9 mouse cellular contexts compared by ENCODE assay signal in the genomic region with DNA sequence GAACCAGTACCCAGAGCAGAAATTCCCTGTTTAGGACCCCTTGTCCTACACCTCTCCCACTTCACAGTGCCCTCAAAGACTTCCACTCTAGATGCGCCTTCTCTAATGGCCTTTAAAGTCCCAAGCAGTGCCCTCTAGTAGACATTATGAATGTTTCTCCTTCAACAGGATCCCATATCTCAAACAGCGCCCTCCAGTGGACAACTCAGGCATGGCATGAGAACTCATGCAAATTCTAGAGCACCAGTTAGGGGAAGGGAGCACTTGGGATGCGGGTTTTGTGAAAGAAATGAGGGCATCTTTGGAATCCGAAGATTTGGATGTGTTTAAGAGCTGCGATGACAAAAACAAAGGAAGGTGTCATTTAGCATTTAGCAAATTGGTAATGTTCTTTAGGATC. TPM values are rescaled to one million over a fixed set of nuclear protein-coding genes. Genes with fewer than 3 reads are reported as not detected.
A peak's percentile ranks its signal among the peaks of the same experiment; 100 is the strongest.
DNase-seq lines count a peak whose midpoint lies in the region; ATAC-seq lines count a peak whose summit lies in the region.
"Had no signal": no experiment of that assay in that cellular context is flagged by ENCODE, and none has a peak within 500 bp of the region (broad histone marks: within the 10 kb centered on the region; RNA-seq: fewer than 3 reads in every experiment).

No protein-coding gene starts in this region.

- no peak overlapping the region for H3K4me3 ChIP-seq in midbrain, embryonic 14.5 days (replicated peaks; ENCODE audit: low read depth, low read length)
- no peak overlapping the region for H3K4me3 ChIP-seq in midbrain, embryonic 16.5 days (ENCODE audit: low read depth, low read length)
- H3K4me3 ChIP-seq in forebrain, embryonic 11.5 days (ENCODE audit: low read depth, low read length), result no peak overlapping the region
- no peak overlapping the region for H3K4me3 ChIP-seq in heart, embryonic 10.5 days

- H3K27me3 ChIP-seq in midbrain, embryonic 14.5 days (ENCODE audit: control insufficient read depth, insufficient read depth, low read length), result peaks cover 12% of the 10 kb centered on the region
- 0 out of 2 replicates have a peak, but pooled peaks cover 2% of the 10 kb centered on the region for H3K27me3 ChIP-seq in midbrain, embryonic 16.5 days (ENCODE audit: control insufficient read depth, insufficient read depth, low read depth, low read length)
- peaks cover 26% of the 10 kb centered on the region for H3K27me3 ChIP-seq in forebrain, embryonic 11.5 days (ENCODE audit: control insufficient read depth, insufficient read depth, low read length)
- peaks cover 32% of the 10 kb centered on the region for H3K27me3 ChIP-seq in heart, embryonic 10.5 days (ENCODE audit: insufficient read depth, poor library complexity, severe bottlenecking)

- H3K4me2 ChIP-seq in midbrain, embryonic 14.5 days (ENCODE audit: low read length), result no peak overlapping the region
- H3K4me2 ChIP-seq in midbrain, embryonic 16.5 days (ENCODE audit: low read length), result no peak overlapping the region
- H3K4me2 ChIP-seq in forebrain, embryonic 11.5 days (ENCODE audit: low read depth, low read length, severe bottlenecking), result no peak overlapping the region

- peak; percentile 35 to 38 for DNase-seq in frontal cortex, postnatal 36 days (ENCODE audit: low spot score in 2 of 2)
- no peak for DNase-seq in frontal cortex, postnatal 14 days (ENCODE audit: low spot score in 2 of 2)
- DNase-seq in midbrain, embryonic 14.5 days, result peak; percentile 20
- peak; percentile 49 for DNase-seq in cerebellum, adult 11-12 months
- peak; percentile 86 for DNase-seq in naive thymus-derived CD4-positive, alpha-beta T cell, adult 2 months (ENCODE audit: low read depth)
- DNase-seq in forebrain, embryonic 11.5 days (ENCODE audit: low spot score), result no peak
- no peak for DNase-seq in heart, embryonic 10.5 days (ENCODE audit: low spot score)

- H3K9me3 ChIP-seq in midbrain, embryonic 14.5 days (ENCODE audit: control insufficient read depth, low read length), result no peaks in the 10 kb centered on the region
- H3K9me3 ChIP-seq in midbrain, embryonic 16.5 days (replicated peaks; ENCODE audit: control insufficient read depth, low read length, poor library complexity, severe bottlenecking), result no peaks in the 10 kb centered on the region
- no peaks in the 10 kb centered on the region for H3K9me3 ChIP-seq in forebrain, embryonic 11.5 days (ENCODE audit: control insufficient read depth, low read length)
- H3K9me3 ChIP-seq in heart, embryonic 10.5 days, result no peaks in the 10 kb centered on the region

- peaks cover 12% of the 10 kb centered on the region; the same call in 1 of the 2 replicates for H3K4me1 ChIP-seq in midbrain, embryonic 14.5 days (ENCODE audit: control insufficient read depth, insufficient read depth, low read length)
- H3K4me1 ChIP-seq in midbrain, embryonic 16.5 days (ENCODE audit: control insufficient read depth, insufficient read depth, low read length), result peaks cover 16% of the 10 kb centered on the region
- H3K4me1 ChIP-seq in forebrain, embryonic 11.5 days (replicated peaks; ENCODE audit: control insufficient read depth, insufficient read depth, low read length), result peaks cover 13% of the 10 kb centered on the region
- H3K4me1 ChIP-seq in heart, embryonic 10.5 days, result peaks cover 37% of the 10 kb centered on the region

- 66% methylated on average over 5 of the region's 5 CpGs for WGBS in midbrain, embryonic 14.5 days
- WGBS in midbrain, embryonic 16.5 days, result 66% methylated on average over 5 of the region's 5 CpGs
- WGBS in forebrain, embryonic 11.5 days, result 67% methylated on average over 5 of the region's 5 CpGs
- WGBS in heart, embryonic 10.5 days, result 60% methylated on average over 5 of the region's 5 CpGs

- H3K27ac ChIP-seq in midbrain, embryonic 14.5 days (replicated peaks; ENCODE audit: low read depth, low read length), result no peak overlapping the region
- H3K27ac ChIP-seq in midbrain, embryonic 16.5 days (ENCODE audit: low read length), result no peak overlapping the region
- H3K27ac ChIP-seq in forebrain, embryonic 11.5 days (ENCODE audit: low read depth, low read length), result no peak overlapping the region
- H3K27ac ChIP-seq in heart, embryonic 10.5 days, result no peak overlapping the region

- H3K9ac ChIP-seq in midbrain, embryonic 14.5 days (replicated peaks; ENCODE audit: low read length), result no peak overlapping the region
- no peak overlapping the region for H3K9ac ChIP-seq in midbrain, embryonic 16.5 days (ENCODE audit: low read depth, low read length)
- no peak overlapping the region for H3K9ac ChIP-seq in forebrain, embryonic 11.5 days (ENCODE audit: low read length)

- ATAC-seq in midbrain, embryonic 14.5 days (ENCODE audit: low FRiP score, low TSS enrichment), result no peak
- ATAC-seq in midbrain, embryonic 16.5 days, result no peak
- ATAC-seq in forebrain, embryonic 11.5 days (replicated peaks; ENCODE audit: low FRiP score), result no peak
- ATAC-seq: Patski had no signal

- no peaks in the 10 kb centered on the region for H3K36me3 ChIP-seq in midbrain, embryonic 14.5 days (ENCODE audit: control insufficient read depth, insufficient read depth, low read length)
- no peaks in the 10 kb centered on the region for H3K36me3 ChIP-seq in midbrain, embryonic 16.5 days (ENCODE audit: control insufficient read depth, insufficient read depth, low read length)
- no peaks in the 10 kb centered on the region for H3K36me3 ChIP-seq in forebrain, embryonic 11.5 days (ENCODE audit: control insufficient read depth, insufficient read depth, low read length)
- no peaks in the 10 kb centered on the region for H3K36me3 ChIP-seq in heart, embryonic 10.5 days

RNA-seq across cellular contexts. Expression of a gene that starts 2.3 kb away (rescaled TPM):
- polyA plus RNA-seq in midbrain, embryonic 14.5 days (2014; fragmentation: Nextera tagmentation; extraction: Ambion mirVana), result 22.2 and 35.7 TPM in 2 replicates
- polyA plus RNA-seq in midbrain, embryonic 16.5 days (2015; fragmentation: Nextera tagmentation; extraction: Ambion mirVana), result 46.5 and 65.9 TPM in 2 replicates
- polyA plus RNA-seq in forebrain, embryonic 11.5 days (2014; fragmentation: Nextera tagmentation; extraction: Ambion mirVana), result 3.0 and 3.7 TPM in 2 replicates
- 10.7 and 24.1 TPM in 2 replicates for polyA plus RNA-seq in heart, embryonic 10.5 days (2016; fragmentation: Nextera tagmentation; extraction: Ambion mirVana)

RNA-seq across cellular contexts. Expression of a gene that starts 9.4 kb away (rescaled TPM):
- 13.7 and 18.3 TPM in 2 replicates for polyA plus RNA-seq in midbrain, embryonic 14.5 days (2014; fragmentation: Nextera tagmentation; extraction: Ambion mirVana)
- polyA plus RNA-seq in midbrain, embryonic 16.5 days (2015; fragmentation: Nextera tagmentation; extraction: Ambion mirVana), result 18.4 and 20.9 TPM in 2 replicates
- 6.8 and 8.0 TPM in 2 replicates for polyA plus RNA-seq in forebrain, embryonic 11.5 days (2014; fragmentation: Nextera tagmentation; extraction: Ambion mirVana)
- polyA plus RNA-seq in heart, embryonic 10.5 days (2016; fragmentation: Nextera tagmentation; extraction: Ambion mirVana), result 11.1 and 12.3 TPM in 2 replicates

RNA-seq across cellular contexts. Expression of a gene that starts 22.4 kb away (rescaled TPM):
- 82.0 and 95.9 TPM in 2 replicates for polyA plus RNA-seq in midbrain, embryonic 14.5 days (2014; fragmentation: Nextera tagmentation; extraction: Ambion mirVana)
- polyA plus RNA-seq in midbrain, embryonic 16.5 days (2015; fragmentation: Nextera tagmentation; extraction: Ambion mirVana), result 97.2 and 103 TPM in 2 replicates
- 190 TPM in 2 replicates for polyA plus RNA-seq in forebrain, embryonic 11.5 days (2014; fragmentation: Nextera tagmentation; extraction: Ambion mirVana)
- polyA plus RNA-seq in heart, embryonic 10.5 days (2016; fragmentation: Nextera tagmentation; extraction: Ambion mirVana), result 124 and 147 TPM in 2 replicates

RNA-seq across cellular contexts. Expression of a gene that starts 29.2 kb away (rescaled TPM):
- polyA plus RNA-seq in midbrain, embryonic 14.5 days (2014; fragmentation: Nextera tagmentation; extraction: Ambion mirVana), result 12.0 and 12.9 TPM in 2 replicates
- polyA plus RNA-seq in midbrain, embryonic 16.5 days (2015; fragmentation: Nextera tagmentation; extraction: Ambion mirVana), result 13.1 TPM in 2 replicates
- polyA plus RNA-seq in forebrain, embryonic 11.5 days (2014; fragmentation: Nextera tagmentation; extraction: Ambion mirVana), result 50.1 and 56.7 TPM in 2 replicates
- 55.6 and 62.2 TPM in 2 replicates for polyA plus RNA-seq in heart, embryonic 10.5 days (2016; fragmentation: Nextera tagmentation; extraction: Ambion mirVana)

RNA-seq across cellular contexts. Expression of a gene that starts 48.4 kb away (rescaled TPM):
- polyA plus RNA-seq in midbrain, embryonic 14.5 days (2014; fragmentation: Nextera tagmentation; extraction: Ambion mirVana), result 17.1 and 18.6 TPM in 2 replicates
- 26.8 and 27.3 TPM in 2 replicates for polyA plus RNA-seq in midbrain, embryonic 16.5 days (2015; fragmentation: Nextera tagmentation; extraction: Ambion mirVana)
- polyA plus RNA-seq in forebrain, embryonic 11.5 days (2014; fragmentation: Nextera tagmentation; extraction: Ambion mirVana), result 9.9 and 10.5 TPM in 2 replicates
- polyA plus RNA-seq in heart, embryonic 10.5 days (2016; fragmentation: Nextera tagmentation; extraction: Ambion mirVana), result 10.6 and 12.0 TPM in 2 replicates

Comparison
In these comparisons a context has a peak if more than half of its experiments do, and no peak if none do; other contexts are left out.
1. DNase-seq: peak in frontal cortex, postnatal 36 days (2 of 2), midbrain, embryonic 14.5 days (single experiment), cerebellum, adult 11-12 months (single experiment) and naive thymus-derived CD4-positive, alpha-beta T cell, adult 2 months (single experiment); none in frontal cortex, postnatal 14 days (0 of 2), forebrain, embryonic 11.5 days (single experiment) and heart, embryonic 10.5 days (single experiment).